Mouse (Mus musculus): Measurements from ENCODE around the gene Zfp59.
"Not testable (repeated sequence)": the region's sequence is repeated elsewhere in the genome, so short reads cannot be mapped to it uniquely, and the experiment has no call there.

Zfp59 gene

DNA sequence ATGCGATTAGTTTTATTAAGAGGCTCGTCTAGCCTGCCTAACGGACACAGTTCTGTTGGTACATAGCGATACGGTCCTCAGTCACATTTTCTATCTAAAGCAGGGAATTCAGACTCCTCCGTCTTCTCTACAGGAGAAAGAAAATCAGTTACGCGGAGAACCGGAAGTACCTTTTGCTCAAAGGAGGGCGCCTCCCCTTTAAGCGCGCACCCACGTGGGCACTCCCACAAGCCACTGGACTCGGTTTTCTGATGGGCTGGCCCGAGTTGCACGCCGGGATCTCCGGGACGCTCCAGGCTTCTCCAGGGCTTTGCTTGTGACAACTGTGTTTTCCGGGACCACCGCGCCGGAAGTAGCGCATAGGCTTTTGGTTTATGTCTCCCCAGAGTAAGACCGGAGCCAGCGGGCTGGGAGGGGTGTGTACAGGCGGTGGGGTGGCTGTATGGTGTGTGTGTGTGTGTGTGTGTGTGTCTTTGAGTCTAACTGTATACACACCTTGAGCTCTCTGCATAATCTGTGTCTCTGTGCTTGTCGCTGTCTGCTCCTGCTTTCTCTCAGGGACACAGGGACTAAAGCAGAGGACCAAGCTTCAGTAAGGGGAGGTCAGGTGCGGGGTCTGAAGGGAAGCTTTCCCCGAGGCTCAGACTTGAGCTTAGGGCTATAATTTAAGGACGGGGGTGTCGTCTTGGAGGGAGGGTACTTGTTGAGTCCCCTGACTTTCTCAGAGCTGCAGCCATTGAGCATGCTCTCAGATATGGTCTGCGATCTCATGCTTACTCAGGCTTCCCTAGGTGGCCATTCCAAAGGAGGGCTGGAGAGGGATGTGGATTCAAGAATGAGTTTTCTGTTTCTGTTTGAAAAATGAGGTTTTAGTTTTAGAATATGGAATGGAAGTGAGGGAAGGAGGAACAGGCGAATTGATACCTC lies at the start of gene Zfp59:
Gene Zfp59 (plus strand): TSS at position 285 of the 927 bp plus-strand sequence.
- peak; percentile 52 for DNase-seq (ENCODE audit: low read depth)

DNA sequence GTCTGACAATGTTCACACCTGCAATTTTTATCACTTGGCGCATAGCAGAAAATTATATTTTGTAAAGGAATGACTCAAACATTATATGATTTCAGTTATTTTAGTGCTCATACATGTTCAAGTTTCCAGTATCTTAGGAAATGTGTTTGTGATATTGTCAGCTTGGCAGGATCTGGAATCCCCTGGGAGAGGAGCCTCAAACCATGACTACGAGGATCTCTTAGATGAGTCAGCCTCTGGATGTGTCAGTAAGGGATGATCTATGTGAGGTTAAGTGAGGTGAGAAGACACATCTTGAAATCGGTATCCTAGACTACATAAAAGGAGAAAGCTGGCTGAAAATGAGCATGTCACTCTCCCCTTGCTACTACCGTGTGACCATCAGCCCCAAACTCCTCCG lies 49.1 kb upstream of the Zfp59 start:
- no peak for DNase-seq (ENCODE audit: low read depth)

DNA sequence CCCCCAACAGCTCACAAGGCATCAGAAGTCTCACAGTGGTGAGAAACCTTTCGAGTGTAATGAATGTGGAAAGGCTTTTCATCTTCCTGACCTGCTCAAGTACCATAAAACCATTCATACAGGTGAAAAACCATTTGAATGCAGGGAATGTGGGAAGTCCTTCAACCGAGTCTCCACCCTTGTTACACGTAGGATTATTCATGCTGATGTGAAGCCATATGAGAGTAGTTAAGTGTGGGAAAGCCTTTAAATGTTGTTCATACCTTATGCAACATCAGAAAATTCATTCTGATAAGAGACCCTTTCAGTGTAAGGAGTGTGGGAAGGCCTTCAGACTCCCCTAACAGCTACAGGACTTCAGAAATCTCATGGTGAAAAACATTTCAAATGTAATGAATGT lies 44.5 kb upstream of the Zfp59 start:
- DNase-seq (ENCODE audit: low read depth), result peak; percentile 32

DNA sequence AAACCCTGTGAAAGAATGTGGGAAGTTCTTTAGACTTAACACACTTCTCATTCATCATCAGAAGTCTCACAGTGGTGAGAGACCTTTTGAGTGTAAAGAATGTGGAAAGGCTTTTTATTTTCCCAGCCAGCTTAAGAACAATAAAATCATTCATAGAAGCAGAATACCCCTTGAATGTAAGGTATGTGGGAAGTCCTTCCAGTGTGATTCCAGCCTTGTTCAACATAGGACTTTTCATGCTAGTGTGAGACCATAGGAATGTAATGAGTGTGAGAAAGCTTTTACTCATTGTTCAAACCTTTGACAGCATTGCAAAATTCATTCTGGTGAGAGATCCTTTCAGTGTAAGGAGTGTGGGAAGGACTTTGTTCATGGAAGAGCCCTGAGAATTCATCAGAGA lies 43.8 kb upstream of the Zfp59 start:
- DNase-seq (ENCODE audit: low read depth), result peak; percentile 87

DNA sequence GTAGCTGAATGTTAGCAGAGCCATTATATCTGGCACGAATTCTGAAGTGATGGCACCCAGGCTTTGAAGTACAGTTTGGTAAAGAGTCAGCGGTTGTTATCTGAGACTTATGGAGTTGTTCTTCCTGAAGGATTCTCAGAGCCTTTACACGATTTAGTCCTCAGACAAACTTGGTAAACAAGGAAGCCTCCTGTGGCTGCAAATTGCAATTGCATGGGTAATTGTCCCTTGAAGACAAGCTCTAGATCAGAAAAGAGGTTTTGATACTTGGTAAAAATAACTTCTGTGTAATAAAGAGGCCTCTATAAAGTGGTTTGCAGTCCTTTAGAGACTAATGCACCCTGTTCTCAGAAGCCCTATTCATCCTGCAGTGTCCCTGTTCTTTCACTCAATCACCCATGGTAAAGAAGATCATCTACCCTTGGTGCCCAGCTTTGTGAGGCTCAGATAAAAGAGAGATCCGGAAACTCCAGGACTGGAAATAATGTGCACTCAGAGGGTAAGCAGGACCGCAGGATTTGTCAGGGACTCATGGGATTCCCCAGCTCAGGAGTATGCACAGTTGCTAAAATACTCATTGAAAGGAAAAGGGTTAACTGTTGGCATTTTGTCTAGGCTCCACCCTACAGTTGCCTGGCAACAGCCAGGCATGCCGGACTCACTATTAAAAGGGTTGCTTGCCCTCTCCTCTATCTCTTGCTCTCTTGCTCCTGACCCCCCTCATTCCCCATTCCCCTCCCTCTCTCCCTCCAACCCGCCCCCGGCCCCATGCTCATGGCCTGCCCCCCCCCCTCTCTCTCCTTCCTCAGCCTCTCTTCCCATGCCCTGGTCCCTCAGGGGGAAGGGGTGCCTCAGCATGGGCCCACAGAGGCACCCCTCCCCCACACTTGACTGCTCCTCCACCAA lies 40.2 kb upstream of the Zfp59 start:
- DNase-seq (ENCODE audit: low read depth), result no peak

DNA sequence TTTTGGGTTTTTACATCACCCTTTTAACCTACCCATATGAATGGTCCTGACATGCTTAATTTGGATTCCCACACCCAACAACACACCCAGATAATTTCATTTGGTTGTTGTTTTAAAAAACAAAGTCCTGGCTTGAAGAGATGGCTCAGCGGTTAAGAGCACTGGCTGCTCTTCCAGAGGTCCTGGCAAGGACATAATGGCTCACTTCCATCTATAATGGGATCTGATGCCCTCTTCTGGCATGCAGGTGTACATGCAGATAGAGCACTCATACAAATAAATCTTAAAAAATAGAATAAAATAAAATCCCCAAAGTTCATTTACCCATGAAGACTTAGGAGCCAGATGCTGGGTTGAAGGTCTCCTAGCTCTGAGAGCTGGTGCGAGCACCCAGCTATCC lies 37.3 kb upstream of the Zfp59 start:
- no peak for DNase-seq (ENCODE audit: low read depth)

DNA sequence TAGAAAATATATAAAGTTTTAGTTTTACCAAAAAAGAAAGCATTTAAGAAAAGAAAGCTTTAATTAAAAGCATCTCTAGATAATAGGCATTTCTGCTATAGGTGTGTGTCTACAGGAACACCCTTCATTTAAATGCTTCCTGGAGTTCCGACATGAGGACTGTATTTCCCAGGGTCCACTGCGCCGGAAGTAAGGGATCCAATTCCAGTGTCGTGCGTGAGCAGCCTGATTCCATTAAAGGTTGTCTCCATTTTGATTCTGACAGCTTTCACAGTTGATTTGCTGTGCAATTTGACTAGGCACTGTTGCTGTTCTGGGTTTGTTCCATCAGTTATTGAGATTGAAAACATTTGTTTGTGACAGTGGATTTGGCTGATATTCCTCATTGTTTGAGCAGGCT lies 35.4 kb upstream of the Zfp59 start:
- DNase-seq (ENCODE audit: low read depth), result no peak

DNA sequence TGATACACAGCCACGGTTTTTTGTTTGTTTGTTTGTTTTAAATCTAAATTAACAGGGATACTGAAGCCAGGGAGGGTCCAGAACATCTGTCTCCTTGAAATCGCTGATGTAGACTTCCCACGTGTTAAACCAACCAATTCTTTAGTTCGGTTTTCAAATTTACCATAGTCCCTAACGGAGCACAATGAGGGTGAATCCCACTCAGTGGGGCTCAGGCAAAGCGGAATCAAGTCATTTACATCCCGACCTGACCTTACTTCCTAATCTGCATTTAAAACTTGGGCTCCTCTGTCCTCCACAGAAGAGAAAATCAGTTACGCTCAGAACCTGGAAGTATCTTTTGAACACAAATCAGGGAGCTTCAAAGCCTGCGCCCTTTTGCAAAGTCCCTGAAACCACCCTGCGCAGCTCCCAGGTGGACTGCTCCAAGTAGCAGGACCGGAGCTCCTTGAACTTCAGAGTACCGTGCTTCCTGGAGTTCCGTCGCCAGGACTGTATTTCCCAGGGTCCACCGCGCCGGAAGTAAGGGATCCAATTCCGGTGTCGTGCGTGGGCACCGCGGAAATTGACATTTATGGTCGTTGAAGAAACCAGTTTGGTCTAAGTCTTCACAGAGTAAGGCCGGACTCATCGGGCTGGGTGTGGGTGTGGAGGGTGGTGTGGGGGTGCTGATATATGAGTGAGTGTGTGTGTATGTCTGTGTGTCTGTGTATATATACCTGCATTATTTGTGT lies 33.9 kb upstream of the Zfp59 start:
- DNase-seq (ENCODE audit: low read depth), result peak; percentile 68

DNA sequence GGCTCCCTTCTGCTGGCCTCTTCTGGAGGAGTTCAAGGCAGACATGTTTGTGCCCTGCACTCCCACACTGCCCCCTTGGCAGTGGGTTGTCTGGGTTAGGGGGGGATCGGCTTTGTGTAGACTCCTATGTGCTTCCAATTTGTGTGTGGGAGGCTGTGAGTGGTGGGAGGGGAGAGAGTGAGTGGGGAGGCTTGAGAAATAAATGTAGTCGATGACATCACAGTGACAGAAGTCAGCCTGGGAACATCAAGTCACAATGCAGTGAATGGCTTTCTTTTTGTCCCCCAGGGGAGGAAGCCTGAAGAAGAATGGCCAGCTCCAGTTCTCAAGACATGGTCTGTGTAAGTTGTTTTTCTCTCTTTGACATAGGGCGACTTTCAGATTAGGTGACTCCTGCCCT lies 31.5 kb upstream of the Zfp59 start, which contains the start of gene Zfp626:
Gene Zfp626 (plus strand): TSS at position 301 of the 400 bp plus-strand sequence.
- DNase-seq (ENCODE audit: low read depth), result not testable (repeated sequence)

DNA sequence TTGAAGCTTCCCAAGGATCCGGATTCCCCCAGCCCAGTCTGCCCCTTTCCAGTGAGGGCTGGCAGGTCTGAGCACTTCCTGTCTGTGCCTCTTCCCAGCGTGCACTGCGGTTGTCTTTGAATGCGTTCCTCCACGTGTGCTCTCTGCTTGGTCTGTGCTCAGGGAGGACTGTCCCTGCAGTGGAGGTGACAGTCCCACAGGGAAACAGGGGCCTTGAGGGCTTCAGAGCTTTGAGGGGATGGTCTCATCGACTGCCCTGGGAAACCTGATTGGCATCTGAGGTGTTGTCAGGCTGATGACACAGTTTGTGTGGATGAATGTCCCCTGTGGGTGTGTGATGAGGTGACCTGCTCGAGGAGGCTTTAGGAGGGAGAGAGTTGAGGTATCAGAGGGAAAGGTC lies 31.1 kb upstream of the Zfp59 start:
- DNase-seq (ENCODE audit: low read depth), result not testable (repeated sequence)

DNA sequence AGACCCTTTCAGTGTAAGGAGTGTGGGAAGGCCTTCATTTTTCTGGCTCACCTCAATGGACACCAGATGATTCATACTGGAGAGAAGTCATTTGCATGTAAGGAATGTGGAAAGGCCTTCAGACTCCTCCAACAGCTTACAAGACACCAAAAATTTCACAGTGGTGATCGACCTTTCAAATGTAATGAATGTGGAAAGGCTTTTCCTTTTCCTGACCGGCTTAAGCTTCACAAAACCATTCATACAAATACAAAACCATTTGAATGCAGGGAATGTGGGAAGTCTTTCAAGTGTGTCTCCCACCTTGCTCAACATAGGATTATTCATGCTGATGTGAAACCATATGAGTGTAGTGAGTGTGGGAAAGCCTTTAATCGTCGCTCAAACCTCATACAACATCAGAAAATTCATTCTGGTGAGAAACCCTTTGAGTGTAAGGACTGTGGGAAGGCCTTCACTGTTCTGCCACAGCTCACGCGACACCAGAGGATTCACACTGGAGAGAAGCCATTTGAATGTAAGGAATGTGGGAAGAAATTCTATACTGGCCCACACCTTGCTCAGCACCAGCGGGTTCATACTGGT lies 19.8 kb upstream of the Zfp59 start:
- no peak for DNase-seq (ENCODE audit: low read depth)

DNA sequence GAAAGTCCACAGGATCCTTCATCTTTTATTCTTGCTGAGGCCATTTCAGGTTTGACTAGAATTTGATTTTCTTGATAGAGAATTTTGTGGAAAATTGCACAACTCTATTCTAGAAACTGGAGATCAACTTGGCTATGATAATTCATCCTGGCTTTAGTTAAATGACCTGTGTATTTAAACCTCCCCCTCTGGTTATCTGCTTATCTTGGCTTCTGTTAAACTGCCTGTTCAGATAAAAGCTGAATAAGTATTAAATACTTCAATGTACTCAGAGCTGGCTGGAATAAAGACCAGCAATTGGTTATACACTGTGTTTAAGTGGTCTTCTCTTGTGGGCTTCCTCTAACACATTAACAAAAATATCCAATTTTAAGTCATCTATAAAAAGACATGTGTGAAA lies 15.8 kb upstream of the Zfp59 start:
- no peak for DNase-seq (ENCODE audit: low read depth)

DNA sequence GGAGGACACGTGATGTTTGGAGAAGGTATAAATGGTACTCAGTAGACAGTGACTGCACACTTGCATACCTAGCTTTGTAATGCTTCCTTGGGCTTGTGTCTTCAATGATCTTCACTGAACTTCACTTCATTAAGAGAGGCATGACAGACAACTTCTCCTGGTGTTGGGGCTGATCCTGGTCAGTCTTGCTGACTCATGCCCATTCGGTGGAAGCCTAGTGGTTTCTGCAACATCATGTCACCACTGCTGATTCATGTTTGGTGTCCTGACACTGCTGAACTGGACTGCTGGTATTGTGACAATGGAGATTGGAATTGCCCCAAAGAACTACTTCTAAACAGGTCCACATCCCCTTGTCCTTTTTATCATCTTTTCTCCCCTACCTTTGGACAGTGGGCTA lies 4.3 kb upstream of the Zfp59 start:
- no peak for DNase-seq (ENCODE audit: low read depth)

DNA sequence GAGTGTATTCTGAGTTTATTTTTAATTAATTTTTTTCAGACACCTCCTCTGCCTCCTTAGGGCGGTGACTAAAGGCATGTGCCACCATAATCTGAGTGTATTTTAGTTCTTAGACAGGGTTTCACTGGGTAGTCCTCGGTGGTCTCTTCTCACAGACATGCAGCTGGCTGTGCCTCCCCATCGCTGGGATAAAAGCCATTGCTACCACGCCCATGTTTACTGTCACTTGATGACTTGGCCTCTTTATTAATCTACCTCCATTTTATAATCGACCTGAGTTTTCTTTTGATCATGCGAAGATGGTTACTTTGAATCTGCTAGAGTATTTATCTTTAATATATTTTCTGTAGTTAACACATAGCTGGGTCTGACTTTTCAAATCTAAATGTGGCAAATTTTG lies 511 bp upstream of the Zfp59 start:
- DNase-seq (ENCODE audit: low read depth), result no peak

DNA sequence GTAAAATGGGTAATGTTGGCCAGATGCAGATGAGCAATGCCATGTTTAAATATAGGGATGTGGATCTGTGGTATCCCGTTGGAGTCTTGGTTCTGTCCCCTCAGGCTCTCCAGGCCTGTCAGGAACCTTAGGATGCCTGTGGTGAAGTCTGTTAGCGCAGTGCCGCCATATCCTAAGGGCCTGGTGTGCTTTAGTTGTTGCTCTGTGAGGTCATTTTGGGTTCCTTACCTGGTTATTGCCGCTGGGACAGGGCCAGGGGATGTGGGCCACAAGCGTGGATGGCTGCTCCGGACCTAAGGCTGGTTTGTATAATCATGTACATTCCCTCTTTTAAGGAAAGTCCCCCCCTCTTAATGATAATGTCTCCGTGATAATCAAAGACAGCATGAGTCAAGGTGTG lies 1.2 kb downstream of the Zfp59 start:
- DNase-seq (ENCODE audit: low read depth), result no peak

DNA sequence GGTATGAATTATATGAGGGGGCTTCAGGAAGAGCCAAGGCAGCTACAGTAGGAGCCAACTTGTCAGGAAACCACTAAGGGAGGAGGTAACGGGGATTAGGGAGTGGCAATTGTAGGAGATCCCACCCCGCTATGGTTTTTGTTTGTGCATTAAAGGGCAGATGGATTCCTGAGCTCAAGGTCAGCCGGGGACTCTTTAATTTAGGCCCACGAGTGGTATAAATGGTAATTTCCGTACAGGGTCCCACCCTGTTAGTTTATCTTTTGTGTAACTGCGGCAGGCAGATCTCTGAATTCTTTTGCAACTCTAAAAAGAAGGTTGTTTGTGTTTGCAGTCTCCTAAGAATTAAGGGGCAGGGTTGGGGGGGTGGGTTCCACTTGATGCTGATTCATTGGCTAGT lies 1.7 kb downstream of the Zfp59 start:
- no peak for DNase-seq (ENCODE audit: low read depth)

DNA sequence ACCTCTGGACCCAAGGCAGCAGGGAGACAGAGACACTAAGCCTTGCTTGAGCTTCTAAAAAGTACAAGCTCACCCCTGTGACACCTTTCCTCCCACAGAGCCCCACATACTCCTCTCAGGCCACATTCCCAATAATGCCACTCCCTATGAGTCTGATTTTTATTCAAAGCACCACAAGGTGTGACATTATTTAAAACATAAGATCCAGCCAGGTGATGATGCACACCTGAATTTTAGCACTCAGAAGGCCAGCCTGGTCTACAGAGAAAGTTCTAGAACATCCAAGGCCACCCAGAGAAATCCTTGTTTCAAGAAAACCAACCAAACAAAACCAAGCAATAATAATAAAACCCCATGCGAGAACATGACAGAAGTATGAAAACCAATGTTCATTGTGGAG lies 18.8 kb downstream of the Zfp59 start, which contains the start of gene Zfp607a:
Gene Zfp607a (plus strand): TSS at position 301 of the 400 bp plus-strand sequence.
- no peak for DNase-seq (ENCODE audit: low read depth)

DNA sequence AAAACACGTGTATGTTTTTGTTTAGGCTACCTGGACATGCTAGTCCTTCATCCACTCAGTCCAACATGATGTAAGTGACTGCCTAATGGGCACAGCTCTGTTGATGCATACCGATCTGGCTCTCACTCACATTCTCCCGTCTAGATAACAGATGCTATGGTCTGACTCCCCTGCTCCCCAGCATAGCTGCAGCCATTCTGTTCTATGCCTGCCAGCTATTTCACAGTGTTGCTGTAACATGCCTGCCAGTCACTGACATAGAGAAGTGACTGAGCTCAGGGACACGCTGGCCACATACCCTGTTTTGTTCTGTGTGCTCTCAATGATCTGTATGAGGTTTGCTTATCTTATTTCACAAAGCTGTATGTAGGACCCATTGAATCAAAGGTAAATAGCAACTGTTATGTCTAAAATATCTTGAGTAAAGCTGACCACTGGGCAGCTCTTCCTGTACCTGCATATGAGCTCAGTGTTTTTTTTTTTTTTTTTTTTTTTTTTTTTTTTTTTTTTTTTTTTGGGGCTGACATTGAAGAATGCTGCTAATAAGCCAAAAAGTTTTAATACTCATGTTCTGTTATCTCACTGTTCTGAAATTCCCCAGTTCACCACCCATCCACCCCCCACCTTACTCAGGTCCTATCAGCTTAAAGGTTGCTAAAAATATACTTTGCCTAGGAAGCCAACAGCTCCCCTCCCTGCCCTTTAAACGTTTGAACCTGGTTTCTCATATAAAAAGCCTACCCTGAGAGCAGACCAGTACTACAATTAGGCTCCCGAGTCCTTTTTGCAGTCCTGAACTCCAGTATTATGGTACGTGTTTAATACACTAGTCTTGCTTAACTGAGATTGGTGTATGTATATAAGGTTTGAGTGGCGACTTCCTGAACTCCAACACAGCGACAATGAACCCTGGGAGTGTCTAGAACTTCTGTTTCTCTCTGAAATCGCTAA lies 21.2 kb downstream of the Zfp59 start:
- DNase-seq (ENCODE audit: low read depth), result no peak

DNA sequence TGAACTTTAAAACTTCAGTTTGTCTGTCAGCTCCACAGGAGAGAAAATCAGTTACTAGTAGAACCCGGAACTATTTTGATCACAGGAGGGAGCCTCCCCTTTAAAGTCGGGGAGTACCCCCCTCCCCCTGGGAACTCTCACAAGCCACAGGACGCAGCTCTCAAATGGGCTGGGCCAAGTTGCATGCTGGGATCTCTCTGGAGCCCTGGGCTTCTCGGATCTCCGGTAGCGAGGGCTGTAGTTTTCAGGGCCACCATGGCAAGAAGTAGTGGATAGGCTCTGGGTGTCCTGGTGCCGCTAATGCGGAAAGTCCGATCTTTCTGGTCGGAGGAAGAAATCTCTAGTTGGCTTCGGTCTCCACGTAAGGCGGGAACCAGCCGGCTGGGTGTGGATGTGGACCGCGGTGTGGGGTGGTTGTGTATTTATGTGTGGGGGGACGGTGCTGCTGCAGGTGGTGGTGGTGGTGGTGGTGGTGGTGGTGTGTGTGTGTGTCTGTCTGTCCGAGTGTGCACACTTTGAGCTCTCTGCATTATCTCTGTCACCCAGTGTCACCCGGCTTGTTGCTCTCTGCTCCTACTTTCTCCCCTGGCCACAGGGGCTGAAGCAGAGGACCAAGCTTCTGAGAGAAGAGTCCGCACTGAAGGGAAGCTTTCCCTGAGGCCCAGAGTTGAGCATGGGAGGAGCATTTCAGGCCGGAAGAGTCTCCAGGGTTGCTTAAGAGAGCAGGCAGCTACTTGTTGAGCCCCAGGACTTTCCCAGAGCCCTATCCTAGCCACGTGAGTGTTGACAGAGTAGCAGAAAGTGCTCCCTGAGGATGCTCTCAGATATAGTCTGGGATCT lies 22.2 kb downstream of the Zfp59 start:
- DNase-seq (ENCODE audit: low read depth), result peak; percentile 59

DNA sequence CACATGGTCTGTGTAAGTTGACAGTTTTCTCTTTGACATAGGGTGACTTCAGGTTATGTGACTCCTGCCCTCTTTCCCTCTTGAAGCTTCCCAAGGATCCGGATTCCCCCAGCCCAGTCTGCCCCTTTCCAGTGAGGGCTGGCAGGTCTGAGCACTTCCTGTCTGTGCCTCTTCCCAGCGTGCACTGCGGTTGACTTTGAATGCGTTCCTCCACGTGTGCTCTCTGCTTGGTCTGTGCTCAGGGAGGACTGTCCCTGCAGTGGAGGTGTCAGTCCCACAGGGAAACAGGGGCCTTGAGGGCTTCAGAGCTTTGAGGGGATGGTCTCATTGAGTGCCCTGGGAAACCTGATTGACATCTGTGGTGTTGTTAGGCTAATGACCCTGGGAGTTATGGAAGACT lies 24.2 kb downstream of the Zfp59 start:
- not testable (repeated sequence) for DNase-seq (ENCODE audit: low read depth)
